Mouse (Mus musculus): Measurements from ENCODE around the gene Nipsnap3a. TPM values are rescaled to one million over a fixed set of nuclear protein-coding genes. Genes with fewer than 3 reads are reported as not detected.

The Nipsnap3a gene
- polyA plus RNA-seq (2014; fragmentation: Illumina TruSeq; extraction: RNeasy Lipid Tissue Mini Kit (QIAGEN cat#74804); ENCODE audit: low read depth, low replicate concordance): 1.7 TPM

GRCm38 (mm10) chr4:52989248-52989647 lies at the start of gene Nipsnap3a:
TSS of gene Nipsnap3a (plus strand) at chr4:52989272.

GRCm38 (mm10) chr4:52964247-52964646 lies 24.8 kb upstream of the Nipsnap3a start, which contains the start of gene Olfr270:
TSS of gene Olfr270 (plus strand) at chr4:52964547.

GRCm38 (mm10) chr4:53011732-53012361 lies 22.8 kb downstream of the Nipsnap3a start, which contains the start of gene Nipsnap3b:
TSS of gene Nipsnap3b (plus strand) at chr4:53011880.

Other genes starting within 250 kb of the Nipsnap3a start
- not detected for gene Olfr275, start 174.7 kb upstream of the Nipsnap3a start, polyA plus RNA-seq (2014; fragmentation: Illumina TruSeq; extraction: RNeasy Lipid Tissue Mini Kit (QIAGEN cat#74804); ENCODE audit: low read depth, low replicate concordance)
- not detected for gene Olfr273, start 130.0 kb upstream of the Nipsnap3a start, polyA plus RNA-seq (2014; fragmentation: Illumina TruSeq; extraction: RNeasy Lipid Tissue Mini Kit (QIAGEN cat#74804); ENCODE audit: low read depth, low replicate concordance)
- 0.24 TPM for gene Olfr272, start 70.1 kb upstream of the Nipsnap3a start, polyA plus RNA-seq (2014; fragmentation: Illumina TruSeq; extraction: RNeasy Lipid Tissue Mini Kit (QIAGEN cat#74804); ENCODE audit: low read depth, low replicate concordance)
- 0.34 TPM for gene Olfr270, start 24.7 kb upstream of the Nipsnap3a start, polyA plus RNA-seq (2014; fragmentation: Illumina TruSeq; extraction: RNeasy Lipid Tissue Mini Kit (QIAGEN cat#74804); ENCODE audit: low read depth, low replicate concordance)
- gene Nipsnap3b, start 22.6 kb downstream of the Nipsnap3a start, polyA plus RNA-seq (2014; fragmentation: Illumina TruSeq; extraction: RNeasy Lipid Tissue Mini Kit (QIAGEN cat#74804); ENCODE audit: low read depth, low replicate concordance): 52.8 TPM
- 49.4 TPM for gene Abca1, start 170.6 kb downstream of the Nipsnap3a start, polyA plus RNA-seq (2014; fragmentation: Illumina TruSeq; extraction: RNeasy Lipid Tissue Mini Kit (QIAGEN cat#74804); ENCODE audit: low read depth, low replicate concordance)

Measured in adipose tissue, adult 10 weeks (tissue).